Mouse (Mus musculus): ENCODE measurements around the gene Ttc39a. TPM values are rescaled to one million over a fixed set of nuclear protein-coding genes. Genes with fewer than 3 reads are reported as not detected.

Ttc39a gene
- polyA plus RNA-seq, 1 experiment from 2014 or later, result 7.5 TPM

DNA sequence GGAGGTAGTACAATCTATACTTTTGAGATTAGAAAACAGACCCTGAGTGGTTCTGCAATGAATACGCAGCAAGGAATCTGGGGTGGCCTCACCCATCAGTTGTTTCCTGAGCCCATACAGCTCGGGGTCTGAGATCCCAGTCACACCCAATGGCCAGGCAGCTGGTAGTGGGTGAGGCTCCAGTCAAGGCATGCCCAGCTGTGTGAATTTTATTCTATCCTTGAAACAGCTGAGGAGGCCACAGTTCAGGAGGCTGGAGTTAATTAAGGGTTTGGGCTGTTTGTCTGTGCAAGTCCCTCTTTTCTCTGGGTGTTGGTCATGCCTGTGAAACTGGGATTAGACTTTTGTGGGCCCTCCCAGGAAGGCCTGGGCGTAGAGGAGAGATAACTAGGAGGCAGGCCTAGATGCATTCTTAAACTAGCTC is 33.4 kb downstream of the Ttc39a start:
- peak; percentile 71; the same call in 1 of the 2 replicates for ATAC-seq (ENCODE audit: insufficient number of reproducible peaks, low FRiP score, low TSS enrichment, low read depth)
- no peak overlapping the region for H3K9ac ChIP-seq
- no peak overlapping the region for H3K4me3 ChIP-seq (replicated peaks)
- H3K27ac ChIP-seq (replicated peaks), result peak overlapping the region; percentile 63; the same call in 1 of the 2 replicates
- H3K36me3 ChIP-seq, result peaks cover 3% of the 10 kb centered on the region; the same call in 1 of the 2 replicates
- H3K4me1 ChIP-seq, result peaks cover 12% of the 10 kb centered on the region
- no peaks in the 10 kb centered on the region for H3K9me3 ChIP-seq (replicated peaks)
- 36% methylated on average over 3 of the region's 3 CpGs for WGBS
- no peaks in the 10 kb centered on the region for H3K27me3 ChIP-seq
- H3K4me2 ChIP-seq (replicated peaks), result no peak overlapping the region

DNA sequence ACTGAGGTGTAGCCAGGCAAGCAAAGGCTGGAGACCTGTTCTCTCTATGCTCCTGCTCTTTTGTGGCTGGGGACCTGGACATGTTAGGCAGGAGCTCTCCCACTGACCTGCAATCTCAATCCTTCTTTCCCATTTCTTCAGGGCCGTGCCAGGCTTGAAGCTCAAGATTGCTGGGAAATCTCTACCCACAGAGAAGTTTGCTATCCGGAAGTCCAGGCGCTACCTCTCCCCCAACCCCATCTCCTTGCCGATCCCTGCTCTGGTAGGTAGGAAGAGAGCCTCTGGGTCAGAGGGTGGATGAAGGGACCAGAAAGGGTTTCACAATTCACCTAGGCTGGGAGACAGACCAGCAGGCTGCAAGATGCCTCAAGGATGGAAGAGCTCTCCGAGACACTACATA is 34.0 kb downstream of the Ttc39a start:
- peaks cover 12% of the 10 kb centered on the region for H3K4me1 ChIP-seq
- WGBS, result 92% methylated on average over 5 of the region's 5 CpGs
- no peaks in the 10 kb centered on the region for H3K27me3 ChIP-seq
- no peak overlapping the region for H3K4me3 ChIP-seq (replicated peaks)
- H3K27ac ChIP-seq (replicated peaks), result peak overlapping the region; percentile 60
- no peak overlapping the region for H3K4me2 ChIP-seq (replicated peaks)
- no peak overlapping the region for H3K9ac ChIP-seq
- ATAC-seq (ENCODE audit: insufficient number of reproducible peaks, low FRiP score, low TSS enrichment, low read depth), result no peak
- H3K36me3 ChIP-seq, result peaks cover 3% of the 10 kb centered on the region; the same call in 1 of the 2 replicates
- H3K9me3 ChIP-seq (replicated peaks), result no peaks in the 10 kb centered on the region

DNA sequence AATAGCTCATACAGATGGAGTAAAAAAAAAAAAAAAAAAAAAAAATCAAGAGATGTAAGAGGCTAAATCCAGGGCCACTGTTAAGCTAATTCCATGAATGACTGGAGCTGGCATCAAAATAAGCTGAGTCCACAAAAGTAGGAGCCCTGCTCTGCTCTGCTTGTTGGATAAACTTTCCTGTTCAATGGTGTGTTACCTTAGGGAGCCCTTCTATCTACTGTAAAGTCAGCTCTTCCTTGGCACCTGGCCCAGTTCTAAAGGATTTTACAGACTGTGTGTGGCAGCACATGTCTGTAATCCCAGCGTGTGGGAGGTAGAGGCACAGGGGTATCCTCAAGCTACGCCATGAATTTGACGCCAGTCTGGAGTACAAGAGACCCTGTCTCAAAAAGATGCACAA is 34.6 kb downstream of the Ttc39a start:
- Histone ChIP-seq H3K4me3 (replicated peaks) (no peak overlapping the region), H3K27ac (replicated peaks) (no peak overlapping the region), H3K9me3 (replicated peaks) (no peaks in the 10 kb centered on the region), H3K4me1 (peaks cover 12% of the 10 kb centered on the region), H3K9ac (no peak overlapping the region), H3K27me3 (no peaks in the 10 kb centered on the region), H3K36me3 (peaks cover 3% of the 10 kb centered on the region; the same call in 1 of the 2 replicates), H3K4me2 (replicated peaks) (no peak overlapping the region)
- 71% methylated on average over 3 of the region's 3 CpGs for WGBS
- no peak for ATAC-seq (ENCODE audit: insufficient number of reproducible peaks, low FRiP score, low TSS enrichment, low read depth)

DNA sequence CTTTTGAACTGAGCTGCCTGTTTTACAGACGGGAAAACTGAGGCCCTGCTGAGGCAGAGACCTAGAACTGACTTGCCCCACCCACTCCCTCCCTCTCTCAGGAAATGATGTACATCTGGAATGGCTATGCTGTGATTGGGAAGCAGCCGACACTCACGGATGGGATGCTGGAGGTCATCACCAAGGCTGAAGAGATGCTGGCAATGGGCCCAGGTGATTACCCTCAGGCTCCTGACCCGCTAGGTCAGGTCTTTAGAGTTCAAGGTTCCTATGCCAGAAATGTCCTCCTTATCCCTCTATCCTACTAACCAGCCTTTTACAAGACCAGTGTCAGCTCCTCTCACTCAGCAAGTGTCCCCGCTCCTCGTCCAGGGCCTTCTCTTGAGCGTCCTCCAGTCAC is 35.7 kb downstream of the Ttc39a start:
- Histone ChIP-seq H3K4me2 (replicated peaks) (no peak overlapping the region), H3K4me1 (peaks cover 12% of the 10 kb centered on the region), H3K4me3 (replicated peaks) (no peak overlapping the region), H3K27ac (replicated peaks) (no peak overlapping the region), H3K9me3 (replicated peaks) (no peaks in the 10 kb centered on the region), H3K27me3 (no peaks in the 10 kb centered on the region), H3K36me3 (peaks cover 3% of the 10 kb centered on the region; the same call in 1 of the 2 replicates), H3K9ac (no peak overlapping the region)
- ATAC-seq (ENCODE audit: insufficient number of reproducible peaks, low FRiP score, low TSS enrichment, low read depth), result no peak
- 83% methylated on average over 7 of the region's 7 CpGs for WGBS

DNA sequence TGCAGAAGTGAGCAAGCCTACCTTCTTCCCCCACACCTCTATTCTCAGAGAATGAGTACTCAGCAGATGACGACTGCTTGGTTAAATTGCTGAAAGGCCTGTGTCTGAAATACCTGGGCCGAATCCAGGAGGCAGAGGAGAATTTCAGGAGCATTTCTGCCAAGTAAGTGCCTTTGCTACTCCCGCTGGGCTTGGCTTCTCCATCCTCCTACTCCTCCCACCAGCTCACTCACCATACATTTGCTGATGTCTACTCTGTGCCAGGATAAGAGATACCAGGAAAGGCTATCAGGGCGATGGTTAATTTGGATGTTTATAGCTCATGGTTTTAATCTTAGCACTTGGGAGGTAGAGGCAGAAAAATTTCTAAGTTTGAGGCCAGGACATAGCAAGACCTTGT is 36.2 kb downstream of the Ttc39a start:
- H3K4me3 ChIP-seq (replicated peaks), result no peak overlapping the region
- no peak overlapping the region for H3K9ac ChIP-seq
- no peak for ATAC-seq (ENCODE audit: insufficient number of reproducible peaks, low FRiP score, low TSS enrichment, low read depth)
- WGBS, result 80% methylated on average over 4 of the region's 4 CpGs
- H3K27ac ChIP-seq (replicated peaks), result no peak overlapping the region
- H3K4me1 ChIP-seq, result peaks cover 12% of the 10 kb centered on the region
- H3K4me2 ChIP-seq (replicated peaks), result no peak overlapping the region
- no peaks in the 10 kb centered on the region for H3K9me3 ChIP-seq (replicated peaks)
- no peaks in the 10 kb centered on the region for H3K27me3 ChIP-seq
- peaks cover 3% of the 10 kb centered on the region; the same call in 1 of the 2 replicates for H3K36me3 ChIP-seq

DNA sequence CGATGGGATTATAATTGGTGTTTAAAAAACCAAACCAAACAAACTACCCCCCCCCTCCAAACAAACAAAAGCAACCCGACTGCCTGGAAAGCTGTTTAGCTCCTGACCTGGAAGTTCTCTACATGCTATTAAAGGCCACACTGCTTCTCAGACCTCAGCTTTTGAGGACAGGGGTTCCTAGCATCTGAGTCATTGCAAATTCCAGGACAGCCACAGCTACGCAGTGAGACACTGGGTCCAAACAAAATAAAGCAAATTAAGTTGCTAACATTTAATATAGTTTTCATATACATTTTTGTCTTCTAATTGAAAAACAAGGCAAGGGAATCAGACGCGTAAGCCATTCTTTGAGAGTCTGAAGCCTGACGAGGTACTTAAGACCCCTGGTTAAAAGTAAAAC is 38.0 kb downstream of the Ttc39a start:
- Histone ChIP-seq H3K27ac (replicated peaks) (no peak overlapping the region), H3K4me1 (peaks cover 12% of the 10 kb centered on the region), H3K4me3 (replicated peaks) (no peak overlapping the region), H3K9me3 (replicated peaks) (no peaks in the 10 kb centered on the region), H3K4me2 (replicated peaks) (no peak overlapping the region), H3K27me3 (no peaks in the 10 kb centered on the region), H3K9ac (no peak overlapping the region), H3K36me3 (peaks cover 7% of the 10 kb centered on the region; the same call in 1 of the 2 replicates)
- no peak for ATAC-seq (ENCODE audit: insufficient number of reproducible peaks, low FRiP score, low TSS enrichment, low read depth)
- 72% methylated on average over 6 of the region's 6 CpGs for WGBS

DNA sequence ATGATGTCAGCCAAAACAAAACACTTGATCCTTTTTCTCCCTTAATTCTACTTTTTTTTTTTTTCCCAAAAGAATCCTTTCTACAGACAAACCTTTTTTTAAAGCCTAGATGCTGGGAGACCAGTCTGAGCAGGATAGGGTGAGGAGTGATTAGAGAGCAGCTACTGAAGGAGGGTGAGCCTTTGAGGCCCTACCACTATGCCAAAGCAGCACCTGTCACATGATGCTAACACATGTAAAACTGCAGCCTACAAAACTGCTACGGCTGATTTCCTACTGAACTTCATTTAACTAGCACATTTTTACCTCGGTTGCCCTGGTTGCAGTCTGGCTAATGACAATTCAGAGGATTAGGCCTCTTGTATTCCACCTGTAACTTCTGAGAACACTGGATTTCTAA is 38.5 kb downstream of the Ttc39a start:
- Histone ChIP-seq H3K27ac (replicated peaks) (no peak overlapping the region), H3K27me3 (no peaks in the 10 kb centered on the region), H3K9me3 (replicated peaks) (no peaks in the 10 kb centered on the region), H3K4me1 (peaks cover 7% of the 10 kb centered on the region), H3K36me3 (peaks cover 7% of the 10 kb centered on the region; the same call in 1 of the 2 replicates), H3K4me3 (replicated peaks) (no peak overlapping the region), H3K9ac (no peak overlapping the region), H3K4me2 (replicated peaks) (no peak overlapping the region)
- WGBS, result 49% methylated on average over 2 of the region's 2 CpGs
- ATAC-seq (ENCODE audit: insufficient number of reproducible peaks, low FRiP score, low TSS enrichment, low read depth), result no peak

DNA sequence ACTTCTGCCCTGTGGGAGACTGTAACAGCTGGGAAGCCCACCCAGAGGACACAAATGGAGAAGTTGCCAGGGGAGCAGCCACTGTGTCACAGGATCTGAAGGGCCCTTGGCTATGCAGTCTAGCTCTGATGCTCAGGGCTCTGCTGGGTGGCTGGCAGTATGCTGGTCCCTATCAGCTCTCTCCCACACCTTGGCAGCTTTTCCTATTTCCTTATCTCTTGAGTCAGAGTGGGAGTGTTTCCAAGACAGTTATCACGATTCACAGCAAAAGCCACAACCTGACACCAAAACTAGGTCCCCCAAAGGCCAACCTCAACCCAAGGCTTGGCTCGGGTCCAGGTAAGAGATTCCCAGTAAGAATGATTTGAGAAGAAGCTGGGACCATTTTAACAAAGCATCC is 39.0 kb downstream of the Ttc39a start:
- Histone ChIP-seq H3K27me3 (no peaks in the 10 kb centered on the region), H3K36me3 (peaks cover 7% of the 10 kb centered on the region; the same call in 1 of the 2 replicates), H3K9ac (no peak overlapping the region), H3K4me1 (peaks cover 3% of the 10 kb centered on the region; the same call in 1 of the 2 replicates), H3K27ac (replicated peaks) (no peak overlapping the region), H3K4me2 (replicated peaks) (no peak overlapping the region), H3K4me3 (replicated peaks) (no peak overlapping the region), H3K9me3 (replicated peaks) (no peaks in the 10 kb centered on the region)
- no peak for ATAC-seq (ENCODE audit: insufficient number of reproducible peaks, low FRiP score, low TSS enrichment, low read depth)
- 71% methylated on average over 2 of the region's 2 CpGs for WGBS

DNA sequence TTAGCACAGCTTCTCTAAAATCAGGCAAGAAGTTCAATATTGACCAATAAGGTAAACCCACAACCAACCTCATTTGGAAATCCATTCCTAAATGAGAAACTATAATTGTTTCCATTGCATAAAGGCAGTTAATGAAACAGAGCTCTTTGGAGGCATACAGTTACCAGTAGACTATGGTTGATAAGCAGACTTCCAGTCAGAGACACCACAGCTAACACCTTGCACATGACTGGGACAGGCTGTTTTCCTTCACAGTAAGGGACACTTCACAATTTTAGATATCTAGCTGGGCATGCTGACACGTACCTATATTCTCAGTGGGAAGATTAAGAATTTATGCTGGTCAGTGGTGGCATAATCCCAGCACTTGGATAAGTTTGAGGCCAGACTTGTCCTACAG is 39.5 kb downstream of the Ttc39a start:
- no peak overlapping the region for H3K4me3 ChIP-seq (replicated peaks)
- no peak overlapping the region for H3K27ac ChIP-seq (replicated peaks)
- H3K9ac ChIP-seq, result no peak overlapping the region
- H3K4me1 ChIP-seq, result no peaks in the 10 kb centered on the region
- no peaks in the 10 kb centered on the region for H3K27me3 ChIP-seq
- ATAC-seq (ENCODE audit: insufficient number of reproducible peaks, low FRiP score, low TSS enrichment, low read depth), result no peak
- peaks cover 7% of the 10 kb centered on the region; the same call in 1 of the 2 replicates for H3K36me3 ChIP-seq
- WGBS, result 83% methylated on average over 1 of the region's 1 CpGs
- H3K4me2 ChIP-seq (replicated peaks), result no peak overlapping the region
- H3K9me3 ChIP-seq (replicated peaks), result no peaks in the 10 kb centered on the region

DNA sequence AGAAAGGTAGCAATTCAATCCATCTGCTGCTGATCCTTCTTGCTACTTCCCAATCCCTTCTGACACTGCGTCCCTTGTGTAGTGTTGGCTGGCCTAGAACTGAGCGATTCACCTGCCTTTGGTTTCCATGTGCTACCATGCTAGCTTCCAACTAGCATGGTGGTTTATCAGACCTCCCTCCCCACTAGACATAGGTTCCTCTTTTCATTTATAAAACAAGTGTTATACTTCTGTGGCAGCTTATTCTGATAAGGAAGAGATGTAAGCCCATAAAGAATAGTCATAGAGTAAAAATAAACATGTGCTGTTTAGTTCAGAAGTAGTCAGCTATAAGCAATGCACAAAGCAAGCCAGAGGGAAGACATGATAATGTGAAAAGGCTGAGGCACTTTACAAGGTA is 42.1 kb downstream of the Ttc39a start:
- ATAC-seq (ENCODE audit: insufficient number of reproducible peaks, low FRiP score, low TSS enrichment, low read depth), result no peak
- no peaks in the 10 kb centered on the region for H3K4me1 ChIP-seq
- H3K9ac ChIP-seq, result no peak overlapping the region
- WGBS, result 94% methylated on average over 2 of the region's 2 CpGs
- H3K36me3 ChIP-seq, result peaks cover 10% of the 10 kb centered on the region; the same call in 1 of the 2 replicates
- no peak overlapping the region for H3K4me2 ChIP-seq (replicated peaks)
- H3K27ac ChIP-seq (replicated peaks), result no peak overlapping the region
- no peaks in the 10 kb centered on the region for H3K9me3 ChIP-seq (replicated peaks)
- H3K4me3 ChIP-seq (replicated peaks), result no peak overlapping the region
- no peaks in the 10 kb centered on the region for H3K27me3 ChIP-seq

DNA sequence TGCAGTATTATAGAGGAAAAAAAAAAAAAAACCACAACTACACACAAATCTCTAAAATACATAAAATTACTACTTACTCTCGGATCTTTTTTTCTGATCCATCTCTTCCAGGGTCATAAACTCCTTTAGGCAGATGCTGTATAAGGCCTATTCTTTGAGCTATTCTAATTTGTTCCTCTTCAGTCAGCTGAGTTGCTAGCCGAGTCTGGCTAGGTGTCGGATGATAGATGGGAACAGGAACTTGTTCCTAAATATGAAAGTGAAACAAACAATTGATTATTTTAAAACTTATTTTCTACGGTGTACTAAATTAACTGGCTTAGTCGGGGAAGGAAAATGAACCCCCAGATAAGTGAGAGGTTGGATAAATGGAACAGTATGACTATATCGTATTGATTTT is 50.4 kb downstream of the Ttc39a start:
- Histone ChIP-seq H3K9me3 (replicated peaks) (no peaks in the 10 kb centered on the region), H3K27me3 (no peaks in the 10 kb centered on the region), H3K4me1 (peaks cover 17% of the 10 kb centered on the region), H3K9ac (no peak overlapping the region), H3K4me3 (replicated peaks) (no peak overlapping the region), H3K36me3 (peaks cover 10% of the 10 kb centered on the region; the same call in 1 of the 2 replicates), H3K27ac (replicated peaks) (no peak overlapping the region), H3K4me2 (replicated peaks) (no peak overlapping the region)
- WGBS, result 82% methylated on average over 6 of the region's 6 CpGs
- no peak for ATAC-seq (ENCODE audit: insufficient number of reproducible peaks, low FRiP score, low TSS enrichment, low read depth)
